Mouse (Mus musculus): ENCODE data around the gene Ptprn2.

- TF ChIP-seq CTCF (IDR thresholded peaks at IDR 0.05; ENCODE audit: borderline replicate concordance, extremely low read depth, insufficient read depth, insufficient read length) = no peak
- no peak for TF ChIP-seq POLR2A (IDR thresholded peaks at IDR 0.05; ENCODE audit: borderline replicate concordance, extremely low read depth, insufficient read depth, insufficient read length, poor library complexity, severe bottlenecking)
Measured at GRCm38 (mm10) chr12:117251663-117252425, 766.3 kb downstream of the Ptprn2 start.
